Mouse (Mus musculus) ES-E14 (cell line): ENCODE measurements around the gene Degs2. TPM values are rescaled to one million over a fixed set of nuclear protein-coding genes. Genes with fewer than 3 reads are reported as not detected.

Experiments used
- DNase-seq: peaks from one replicate; pipeline ENCODE4 v3.0.0-alpha.2; 2013; ENCODE audit warnings: low read depth, low spot score
- H3K27ac ChIP-seq: 2 replicates; pipeline ENCODE4 v1.5.1; 2012; ENCODE audit warnings: low read depth, mild to moderate bottlenecking, low read length, moderate library complexity, mixed read lengths; ENCODE audit not compliant: poor library complexity, insufficient read depth, severe bottlenecking
- H3K36me3 ChIP-seq: 2 replicates; pipeline ENCODE4 v1.6.1; 2012; ENCODE audit warnings: mild to moderate bottlenecking, low read length, moderate library complexity, mixed read lengths; ENCODE audit not compliant: control insufficient read depth, poor library complexity, insufficient read depth, severe bottlenecking
- H3K4me1 ChIP-seq, 2 experiments: fragments of 150-350 bp in 1 of 2; sonication (generic) in 1 of 2; 2 replicates each; pipeline ENCODE4 v1.6.1; 2012; ENCODE audit warnings: low read length in 2 of 2, mild to moderate bottlenecking in 1 of 2, mixed read lengths in 1 of 2; ENCODE audit not compliant: control insufficient read depth in 2 of 2, insufficient read depth in 2 of 2, poor library complexity in 1 of 2
- H3K4me3 ChIP-seq, 2 experiments: fragments of 150-350 bp in 1 of 2; sonication (generic) in 1 of 2; 2 replicates each; pipeline ENCODE4 v1.5.1; 2012; ENCODE audit warnings: low read length in 2 of 2, low read depth in 1 of 2, mild to moderate bottlenecking in 1 of 2, mixed read lengths in 1 of 2; ENCODE audit not compliant: insufficient read depth in 1 of 2, poor library complexity in 1 of 2, severe bottlenecking in 1 of 2
- H3K9ac ChIP-seq: 2 replicates; pipeline ENCODE4 v1.6.1; 2012; ENCODE audit warnings: low read depth, mild to moderate bottlenecking, low read length, mixed read lengths; ENCODE audit not compliant: poor library complexity, insufficient read depth, severe bottlenecking
- H3K9me3 ChIP-seq: fragments of 150-350 bp; sonication (generic); 2 replicates; pipeline ENCODE4 v1.6.1; 2012; ENCODE audit warnings: low read depth, mild to moderate bottlenecking, low read length; ENCODE audit not compliant: control insufficient read depth, insufficient read depth
- CHD2 ChIP-seq: IDR thresholded peaks from 2 replicates; pipeline ENCODE4 v1.6.1; 2014; ENCODE audit warnings: mild to moderate bottlenecking, low read depth, low read length, inconsistent platforms
- HCFC1 ChIP-seq: IDR thresholded peaks from 2 replicates; pipeline ENCODE4 v1.6.1; 2012; ENCODE audit warnings: low read length, inconsistent platforms, borderline replicate concordance; ENCODE audit not compliant: insufficient read depth
- MAFK ChIP-seq: IDR thresholded peaks from 2 replicates; pipeline ENCODE4 v1.6.1; 2014; ENCODE audit warnings: mild to moderate bottlenecking, low read depth, low read length, inconsistent platforms; ENCODE audit not compliant: insufficient read depth
- ZC3H11A ChIP-seq: IDR thresholded peaks from 2 replicates; pipeline ENCODE4 v1.6.1; 2012; ENCODE audit warnings: low read depth, mild to moderate bottlenecking, inconsistent platforms, low read length, borderline replicate concordance
- ZNF384 ChIP-seq: IDR thresholded peaks from 2 replicates; pipeline ENCODE4 v1.6.1; 2012; ENCODE audit warnings: low read depth, low read length, inconsistent platforms
- in situ Hi-C, 2 experiments: fragments of 600-800 bp; cut with MboI; formaldehyde crosslinking; loops; one replicate each; pipeline ENCODE4 v1.15.1; 2025; ENCODE audit warnings: low sequenced_read_pairs in 2 of 2, inconsistent platforms in 1 of 2; ENCODE audit not compliant: unreplicated experiment in 2 of 2
- total RNA-seq: library from RNA; depleted of rRNA; stranded (reverse); fragments of 300-350 nt; gene quantifications from 2 replicates; pipeline ENCODE4 v1.2.3, GENCODE M21; 2012

Gene Degs2
- total RNA-seq, 1 experiment, result 0.49 TPM

- in situ Hi-C loops, result no loop called here
- TF ChIP-seq ZC3H11A (no peak), CHD2 (no peak)
- DNase-seq, result no peak
- Histone ChIP-seq H3K36me3 (no peaks in the 10 kb centered on the region), H3K9ac (no peak overlapping the region), H3K4me1 (peaks cover 0 to 3% of the 10 kb centered on the region in 2 experiments; a peak in 1 of 4 replicates), H3K27ac (no peak overlapping the region), H3K9me3 (no peaks in the 10 kb centered on the region), H3K4me3 (no peak overlapping the region)
Measured at GRCm38 (mm10) chr12:108706129-108706528, 4.0 kb upstream of the Degs2 start.

- Histone ChIP-seq H3K9ac (no peak overlapping the region), H3K9me3 (no peaks in the 10 kb centered on the region), H3K4me3 (no peak overlapping the region), H3K36me3 (no peaks in the 10 kb centered on the region), H3K4me1 (peaks cover 0 to 3% of the 10 kb centered on the region in 2 experiments; a peak in 1 of 4 replicates), H3K27ac (no peak overlapping the region)
- in situ Hi-C loops, result no loop called here
- no peak for DNase-seq
- TF ChIP-seq MAFK (no peak), ZNF384 (no peak), HCFC1 (no peak), ZC3H11A (no peak), CHD2 (no peak)
Measured at GRCm38 (mm10) chr12:108705486-108705885, 3.4 kb upstream of the Degs2 start.

GRCm38 (mm10) chr12:108701221-108701620 lies 894 bp downstream of the Degs2 start:
- no peaks in the 10 kb centered on the region for H3K4me1 ChIP-seq
- no peak overlapping the region for H3K9ac ChIP-seq
- TF ChIP-seq ZNF384 (no peak), ZC3H11A (no peak), HCFC1 (no peak)
- no peak overlapping the region for H3K27ac ChIP-seq
- H3K4me3 ChIP-seq, result no peak overlapping the region
- in situ Hi-C loops, result no loop called here
- H3K9me3 ChIP-seq, result no peaks in the 10 kb centered on the region
- no peaks in the 10 kb centered on the region for H3K36me3 ChIP-seq
- no peak for DNase-seq

- DNase-seq, result no peak
- Histone ChIP-seq H3K9me3 (no peaks in the 10 kb centered on the region), H3K27ac (no peak overlapping the region), H3K9ac (no peak overlapping the region), H3K36me3 (no peaks in the 10 kb centered on the region), H3K4me3 (no peak overlapping the region), H3K4me1 (no peaks in the 10 kb centered on the region)
- TF ChIP-seq ZC3H11A (no peak), MAFK (no peak), CHD2 (no peak), HCFC1 (no peak), ZNF384 (no peak)
- in situ Hi-C loops, result no loop called here
Measured at GRCm38 (mm10) chr12:108700037-108700436, 2.1 kb downstream of the Degs2 start.

- Histone ChIP-seq H3K36me3 (no peaks in the 10 kb centered on the region), H3K9ac (no peak overlapping the region), H3K4me1 (no peaks in the 10 kb centered on the region), H3K27ac (no peak overlapping the region), H3K4me3 (no peak overlapping the region), H3K9me3 (no peaks in the 10 kb centered on the region)
- in situ Hi-C loops, result no loop called here
- DNase-seq, result no peak
- TF ChIP-seq CHD2 (no peak), ZNF384 (no peak), HCFC1 (no peak), MAFK (no peak), ZC3H11A (no peak)
Measured at GRCm38 (mm10) chr12:108699576-108699975, 2.5 kb downstream of the Degs2 start.
